Mouse (Mus musculus) thymus, postnatal 4 days (tissue): Measurements from ENCODE around the gene Igfbpl1.
A peak's percentile ranks its signal among the peaks of the same experiment; 100 is the strongest.

ENCODE experiments used
- DNase-seq: peaks from one replicate; pipeline ENCODE4 v3.0.0; 2021

The Igfbpl1 gene

GRCm38 (mm10) chr4:45769141-45769540, 57.6 kb downstream of the Igfbpl1 start:
- DNase-seq = no peak

DNA sequence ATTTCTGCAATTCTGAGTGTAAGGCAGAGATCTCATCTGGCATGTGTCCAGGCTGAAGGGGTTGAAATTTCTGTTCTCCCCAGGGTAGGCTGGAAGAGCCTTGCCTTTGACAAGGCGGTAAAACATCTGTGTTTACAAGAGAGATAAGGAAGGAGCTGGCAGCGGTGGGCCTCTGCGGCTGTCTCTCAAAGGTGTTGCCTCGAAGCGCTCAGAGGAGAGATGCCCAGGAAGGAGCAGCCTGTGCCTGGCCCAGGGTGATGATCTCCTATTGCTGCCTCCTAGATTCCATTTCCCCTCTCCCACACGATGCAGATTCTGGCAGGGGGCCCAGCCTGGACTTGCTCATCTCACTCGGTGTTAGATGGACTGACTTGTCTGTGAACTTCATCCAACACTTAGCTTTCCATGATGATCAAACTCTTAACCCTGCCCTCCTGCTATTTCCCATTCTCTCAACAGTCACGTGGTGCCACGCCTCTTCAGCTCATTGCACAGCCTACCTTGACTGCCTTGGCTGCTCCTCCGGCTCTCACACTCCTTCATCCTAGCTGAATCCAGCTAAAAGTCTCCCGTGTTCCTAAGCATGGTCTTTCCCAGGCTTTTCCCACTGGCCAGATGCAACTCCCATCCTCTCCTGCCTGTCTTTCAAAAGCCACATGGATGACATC, 58.7 kb downstream of the Igfbpl1 start:
- DNase-seq = peak; percentile 47

- no peak for DNase-seq
Observed at GRCm38 (mm10) chr4:45766774-45767173, 59.9 kb downstream of the Igfbpl1 start.

DNA sequence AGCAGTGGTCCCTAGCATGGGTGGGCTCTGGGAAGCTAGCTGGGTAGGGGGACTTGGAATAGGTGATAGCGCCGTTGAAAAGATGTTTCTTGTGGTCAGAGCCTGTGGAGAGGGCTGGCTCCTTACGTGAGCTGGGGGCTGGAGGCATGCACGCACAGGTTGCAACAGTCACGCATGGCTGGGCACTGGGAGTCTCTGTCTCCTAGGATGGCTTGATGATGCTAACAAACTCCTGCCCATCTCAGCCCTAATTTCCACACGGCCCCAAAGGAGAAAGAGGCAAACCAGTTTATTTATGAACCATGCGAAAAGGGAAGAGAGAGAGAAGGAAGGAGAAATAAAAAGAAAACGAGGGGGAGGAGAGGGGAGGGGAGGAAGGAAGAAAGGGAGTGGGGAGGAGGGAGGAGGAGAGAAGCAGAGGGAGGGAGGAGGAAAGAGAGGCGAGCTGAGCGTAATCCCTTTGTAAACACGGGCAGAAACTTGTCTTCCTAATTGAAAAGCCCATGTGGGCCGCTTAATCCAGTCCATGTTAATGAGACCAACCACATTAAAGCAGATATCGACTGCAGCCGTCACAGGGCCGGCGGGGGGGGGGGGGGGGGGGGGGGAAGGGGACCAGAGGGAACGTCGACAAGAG, 61.0 kb downstream of the Igfbpl1 start:
- DNase-seq = no peak

- DNase-seq = peak; percentile 20
Observed at GRCm38 (mm10) chr4:45765121-45765564, 61.6 kb downstream of the Igfbpl1 start.

DNA sequence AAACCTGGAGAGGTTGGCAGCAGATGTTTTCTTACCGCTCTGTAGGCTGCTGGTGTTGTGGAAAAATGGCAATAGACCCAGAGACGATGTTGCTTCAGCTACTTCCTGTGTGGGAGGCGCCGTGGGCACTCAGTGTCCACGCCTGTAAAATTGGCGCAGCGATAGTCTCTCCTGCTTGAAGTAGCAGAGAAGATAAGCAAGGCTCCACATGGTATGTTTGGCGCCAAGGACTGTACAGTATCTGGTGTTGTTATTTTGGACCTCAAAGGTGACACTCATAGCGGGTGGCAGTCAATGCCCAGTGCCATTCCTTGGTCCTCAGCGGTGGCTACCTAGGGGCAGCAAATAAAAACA, 62.6 kb downstream of the Igfbpl1 start:
- DNase-seq = no peak

- DNase-seq = peak; percentile 46
Observed at GRCm38 (mm10) chr4:45763288-45764140, 63.2 kb downstream of the Igfbpl1 start.

- DNase-seq = no peak
Observed at GRCm38 (mm10) chr4:45762600-45762999, 64.1 kb downstream of the Igfbpl1 start.
